Mouse (Mus musculus) midbrain, embryonic 14.5 days (tissue): ENCODE data around the gene Lenep. TPM values are rescaled to one million over a fixed set of nuclear protein-coding genes. Genes with fewer than 3 reads are reported as not detected.
A peak's percentile ranks its signal among the peaks of the same experiment; 100 is the strongest.

Experiments
- ATAC-seq: fragments of 200-750 bp; cut with Nextera tagmentation; 2 replicates; pipeline ENCODE4 v1.8.0; 2017; ENCODE audit warnings: moderate number of reproducible peaks, moderate library complexity; ENCODE audit not compliant: low FRiP score, low TSS enrichment
- DNase-seq: peaks from one replicate; pipeline ENCODE4 v3.0.0-alpha.2; 2015
- H3K27ac ChIP-seq: fragments of 300-500 bp; sonication (generic); replicated peaks from 2 replicates; pipeline ENCODE4 v1.5.1; 2014; ENCODE audit warnings: mild to moderate bottlenecking, low read depth, low read length, moderate library complexity
- H3K27me3 ChIP-seq: fragments of 300-500 bp; sonication (generic); 2 replicates; pipeline ENCODE4 v1.6.1; 2014; ENCODE audit warnings: low read length, control low read depth, mixed read lengths; ENCODE audit not compliant: control insufficient read depth, insufficient read depth
- H3K36me3 ChIP-seq: fragments of 300-500 bp; sonication (generic); 2 replicates; pipeline ENCODE4 v1.6.1; 2014; ENCODE audit warnings: low read length, control low read depth; ENCODE audit not compliant: control insufficient read depth, insufficient read depth
- H3K4me1 ChIP-seq: fragments of 300-500 bp; sonication (generic); 2 replicates; pipeline ENCODE4 v1.6.1; 2014; ENCODE audit warnings: mild to moderate bottlenecking, antibody characterized with exemption, low read length, control low read depth; ENCODE audit not compliant: control insufficient read depth, insufficient read depth
- H3K4me2 ChIP-seq: fragments of 300-500 bp; sonication (generic); 2 replicates; pipeline ENCODE4 v1.6.1; 2014; ENCODE audit warnings: mild to moderate bottlenecking, low read length, moderate library complexity
- H3K4me3 ChIP-seq: fragments of 300-500 bp; sonication (generic); replicated peaks from 2 replicates; pipeline ENCODE4 v1.5.1; 2014; ENCODE audit warnings: low read depth, low read length
- H3K9ac ChIP-seq: fragments of 300-500 bp; sonication (generic); replicated peaks from 2 replicates; pipeline ENCODE4 v1.6.1; 2014; ENCODE audit warnings: mild to moderate bottlenecking, low read length, moderate library complexity
- H3K9me3 ChIP-seq: fragments of 300-500 bp; sonication (generic); 2 replicates; pipeline ENCODE4 v1.6.1; 2016; ENCODE audit warnings: low read length, control low read depth, mixed read lengths; ENCODE audit not compliant: control insufficient read depth
- WGBS: fragments of 180-500 bp; shearing (Covaris S2); extraction: QIAGEN DNeasy Blood & Tissue Kit; methylation state at CpG from one replicate; pipeline ENCODE4 v1.1.7; 2014; 5-methylcytosine and 5-hydroxymethylcytosine counted together
- polyA plus RNA-seq: library from polyadenylated mRNA; unstranded; fragments of >200 nt; fragmentation: Nextera tagmentation; extraction: Ambion mirVana; gene quantifications from 2 replicates; pipeline ENCODE4 v1.2.1, GENCODE M21; 2014

Gene Lenep
- polyA plus RNA-seq, 1 experiment from 2014 or later: not detected

DNA sequence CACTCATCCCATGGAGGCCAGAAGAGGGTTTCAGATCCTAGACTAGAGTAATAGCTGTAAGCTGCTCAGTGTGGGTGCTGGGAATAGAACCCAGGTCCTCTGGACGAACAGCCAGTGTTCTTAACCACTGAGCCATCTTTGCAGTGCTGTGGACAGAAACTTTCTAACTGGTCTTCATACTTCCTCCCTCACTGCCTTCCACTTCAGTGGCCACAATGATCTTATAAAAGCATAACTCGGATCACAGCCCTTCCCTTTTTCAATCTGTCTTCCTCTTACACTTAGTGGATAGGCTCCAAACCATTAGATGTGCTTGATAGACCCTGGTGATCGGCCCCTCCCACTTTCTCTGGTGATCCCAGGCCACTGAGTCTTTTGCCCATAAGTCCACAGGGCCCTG is 42.4 kb downstream of the Lenep start:
- Histone ChIP-seq H3K9me3 (no peaks in the 10 kb centered on the region), H3K4me2 (no peak overlapping the region), H3K4me1 (no peaks in the 10 kb centered on the region), H3K27ac (no peak overlapping the region), H3K27me3 (no peaks in the 10 kb centered on the region), H3K4me3 (no peak overlapping the region), H3K9ac (no peak overlapping the region), H3K36me3 (no peaks in the 10 kb centered on the region)
- ATAC-seq (no peak), DNase-seq (no peak)
- 80% methylated on average over 3 of the region's 3 CpGs for WGBS

DNA sequence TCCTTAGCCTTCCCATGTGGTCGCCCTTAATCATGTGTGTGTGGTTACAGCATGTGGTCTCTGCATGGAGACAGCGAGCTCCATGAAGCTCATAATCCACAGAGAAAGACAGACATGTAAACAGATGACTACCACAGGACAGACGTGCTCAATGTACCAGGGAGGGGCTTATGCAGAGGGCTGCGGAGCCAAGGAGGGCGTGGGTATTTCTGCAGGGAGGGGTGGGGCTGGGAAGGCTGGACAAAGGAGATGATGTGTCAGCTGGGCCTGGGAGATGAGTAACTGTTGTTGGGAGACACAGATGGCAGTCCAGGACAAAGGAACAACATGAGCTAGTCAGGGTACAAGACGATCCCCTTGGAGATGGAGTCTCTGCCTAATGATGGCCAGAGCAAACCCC is 43.0 kb downstream of the Lenep start:
- Histone ChIP-seq H3K4me1 (no peaks in the 10 kb centered on the region), H3K9me3 (no peaks in the 10 kb centered on the region), H3K9ac (no peak overlapping the region), H3K4me3 (no peak overlapping the region), H3K27me3 (no peaks in the 10 kb centered on the region), H3K36me3 (no peaks in the 10 kb centered on the region), H3K4me2 (no peak overlapping the region), H3K27ac (no peak overlapping the region)
- ATAC-seq (no peak), DNase-seq (no peak)
- WGBS: 62% methylated on average over 6 of the region's 6 CpGs

DNA sequence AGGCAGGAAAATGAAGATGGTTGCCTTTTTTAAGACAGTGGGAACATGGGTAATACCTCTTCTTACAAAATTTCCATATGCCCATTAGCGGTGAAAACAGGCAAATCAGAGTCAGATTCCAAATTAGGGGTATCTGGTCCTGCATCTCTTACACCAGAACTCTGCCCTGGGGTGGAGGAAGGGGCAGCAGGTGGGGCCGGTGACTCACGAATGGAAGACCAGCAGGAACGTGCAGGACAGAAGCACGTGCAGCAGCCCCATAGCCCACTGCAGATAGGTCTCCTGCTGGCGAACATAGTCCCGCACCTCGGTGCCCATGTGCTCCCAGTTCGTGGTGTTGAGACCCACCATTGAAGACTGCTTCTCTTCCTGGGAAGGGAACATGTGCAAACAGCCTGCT is 46.6 kb downstream of the Lenep start:
- Histone ChIP-seq H3K27ac (no peak overlapping the region), H3K4me2 (no peak overlapping the region), H3K9me3 (no peaks in the 10 kb centered on the region), H3K27me3 (no peaks in the 10 kb centered on the region), H3K36me3 (no peaks in the 10 kb centered on the region), H3K4me1 (no peaks in the 10 kb centered on the region), H3K9ac (no peak overlapping the region), H3K4me3 (no peak overlapping the region)
- 76% methylated on average over 9 of the region's 9 CpGs for WGBS
- no peak for DNase-seq
- no peak for ATAC-seq

DNA sequence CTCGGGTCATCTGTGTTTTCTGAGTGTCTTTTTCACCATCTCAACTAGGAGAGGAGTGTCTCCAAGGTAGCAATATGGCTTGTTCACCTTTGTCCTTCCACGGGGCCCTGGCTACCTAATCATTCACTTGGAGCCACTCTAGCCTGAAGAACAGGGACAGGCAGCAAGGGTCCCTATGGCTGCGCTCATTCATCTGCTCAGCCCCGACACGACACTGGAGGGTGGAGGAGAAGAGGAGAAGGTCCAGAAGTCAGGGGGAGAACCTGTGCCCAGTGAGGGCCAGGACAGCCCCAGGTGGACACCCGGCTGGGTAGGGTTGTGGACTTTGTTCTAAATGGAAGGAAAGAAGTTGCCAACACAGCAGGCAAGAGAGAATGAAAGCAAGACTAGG is 47.1 kb downstream of the Lenep start:
- Histone ChIP-seq H3K4me1 (peaks cover 3% of the 10 kb centered on the region), H3K27me3 (no peaks in the 10 kb centered on the region), H3K36me3 (no peaks in the 10 kb centered on the region), H3K4me3 (no peak overlapping the region), H3K27ac (no peak overlapping the region), H3K4me2 (no peak overlapping the region), H3K9me3 (no peaks in the 10 kb centered on the region), H3K9ac (no peak overlapping the region)
- DNase-seq (no peak), ATAC-seq (no peak)
- 80% methylated on average over 6 of the region's 6 CpGs for WGBS

DNA sequence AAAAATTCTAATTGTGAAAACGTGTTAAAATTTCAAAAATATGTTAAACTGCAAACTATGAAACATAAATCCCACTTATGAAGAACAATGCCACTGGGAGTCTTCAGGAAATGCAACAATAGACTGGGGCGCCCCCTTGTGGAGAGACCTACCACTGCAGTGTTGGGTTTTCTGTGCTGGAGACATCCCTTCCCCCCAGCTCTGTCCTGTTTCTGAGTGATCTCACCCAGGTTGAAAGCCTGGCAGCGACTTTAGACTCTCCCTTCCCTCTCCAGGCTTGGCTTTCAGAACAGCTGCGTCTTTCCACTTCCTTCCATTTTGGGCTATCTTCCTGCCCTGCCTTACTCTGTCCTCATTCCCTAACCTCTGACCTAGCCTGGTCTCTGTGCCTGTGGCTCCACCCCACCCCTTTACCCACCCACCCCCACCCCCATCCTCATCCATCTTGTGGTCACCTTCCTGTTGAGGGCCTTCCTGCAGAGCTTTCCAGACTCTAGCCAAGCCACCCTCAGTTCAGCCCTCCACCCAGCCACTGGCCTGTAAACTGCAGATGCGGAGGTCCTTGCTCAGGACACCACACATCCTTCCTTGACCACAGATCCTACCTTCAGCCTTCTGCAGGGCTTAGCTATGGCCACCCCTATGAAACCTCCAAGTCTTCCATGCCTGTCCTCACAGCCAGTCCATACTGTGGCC is 47.6 kb downstream of the Lenep start:
- Histone ChIP-seq H3K27ac (no peak overlapping the region), H3K36me3 (no peaks in the 10 kb centered on the region), H3K4me3 (no peak overlapping the region), H3K27me3 (no peaks in the 10 kb centered on the region), H3K9me3 (no peaks in the 10 kb centered on the region), H3K4me2 (no peak overlapping the region), H3K4me1 (peaks cover 6% of the 10 kb centered on the region), H3K9ac (no peak overlapping the region)
- peak; percentile 85 for DNase-seq
- 23% methylated on average over 5 of the region's 5 CpGs for WGBS
- 0 out of 2 replicates have a peak, but pooled peaks have one; percentile 5 for ATAC-seq

DNA sequence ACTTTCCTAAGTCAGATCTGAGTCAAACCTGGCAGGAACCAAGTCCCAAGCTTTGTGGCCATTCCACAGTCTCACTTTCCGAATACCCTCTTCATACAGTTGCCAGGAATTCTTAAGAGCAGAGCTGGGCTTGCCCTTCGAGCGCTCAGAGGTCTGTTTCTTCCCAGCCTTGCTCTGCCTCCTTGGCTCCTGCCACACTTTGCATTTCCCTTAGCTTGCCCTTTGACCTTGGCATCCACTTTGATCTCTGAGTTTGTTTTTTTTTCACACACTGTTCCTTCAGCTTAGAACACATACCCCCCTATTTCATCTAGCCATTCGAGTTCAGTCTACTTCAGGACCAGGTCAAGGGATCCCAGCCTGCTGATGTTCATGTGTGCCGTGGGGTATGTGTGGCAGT is 51.3 kb downstream of the Lenep start:
- Histone ChIP-seq H3K27me3 (peaks cover 5% of the 10 kb centered on the region; the same call in 1 of the 2 replicates), H3K9ac (no peak overlapping the region), H3K4me2 (no peak overlapping the region), H3K9me3 (no peaks in the 10 kb centered on the region), H3K4me1 (peaks cover 20% of the 10 kb centered on the region), H3K4me3 (no peak overlapping the region), H3K27ac (no peak overlapping the region), H3K36me3 (no peaks in the 10 kb centered on the region)
- 79% methylated on average over 5 of the region's 5 CpGs for WGBS
- ATAC-seq: no peak
- DNase-seq: no peak

Other genes with a start within 250 kb of the Lenep start
- gene Hcn3, start 242.6 kb downstream of the Lenep start, polyA plus RNA-seq: 23.6 and 30.7 TPM in 2 replicates
- gene Clk2, start 238.0 kb downstream of the Lenep start, polyA plus RNA-seq: 22.0 and 24.6 TPM in 2 replicates
- 104 and 123 TPM in 2 replicates for gene Scamp3, start 225.3 kb downstream of the Lenep start, polyA plus RNA-seq
- gene Fam189b, start 219.7 kb downstream of the Lenep start, polyA plus RNA-seq: 25.0 and 25.3 TPM in 2 replicates
- 42.0 and 47.8 TPM in 2 replicates for gene Gba, start 199.9 kb downstream of the Lenep start, polyA plus RNA-seq
- gene Thbs3, start 187.6 kb downstream of the Lenep start, polyA plus RNA-seq: 46.0 and 47.6 TPM in 2 replicates
- 144 and 151 TPM in 2 replicates for gene Mtx1, start 175.7 kb downstream of the Lenep start, polyA plus RNA-seq
- 2.1 and 2.4 TPM in 2 replicates for gene Muc1, start 173.7 kb downstream of the Lenep start, polyA plus RNA-seq
- gene Krtcap2, start 156.8 kb downstream of the Lenep start, polyA plus RNA-seq: 199 and 237 TPM in 2 replicates
- 63.4 and 71.8 TPM in 2 replicates for gene Trim46, start 156.5 kb downstream of the Lenep start, polyA plus RNA-seq
- gene Dpm3, start 143.4 kb downstream of the Lenep start, polyA plus RNA-seq: 71.6 and 84.1 TPM in 2 replicates
- gene Slc50a1, start 132.2 kb downstream of the Lenep start, polyA plus RNA-seq: 35.3 and 38.1 TPM in 2 replicates
- gene Efna1, start 121.7 kb downstream of the Lenep start, polyA plus RNA-seq: 5.2 and 8.7 TPM in 2 replicates
- 31.1 and 43.4 TPM in 2 replicates for gene Efna3, start 79.8 kb downstream of the Lenep start, polyA plus RNA-seq
- gene Efna4, start 64.8 kb downstream of the Lenep start, polyA plus RNA-seq: 5.6 and 5.9 TPM in 2 replicates
- 32.2 and 36.2 TPM in 2 replicates for gene Adam15, start 52.8 kb downstream of the Lenep start, polyA plus RNA-seq
- 0.14 and 0.36 TPM in 2 replicates for gene Dcst2, start 40.8 kb downstream of the Lenep start, polyA plus RNA-seq
- 0.54 and 0.55 TPM in 2 replicates for gene Dcst1, start 37.5 kb downstream of the Lenep start, polyA plus RNA-seq
- 0.42 and 0.47 TPM in 2 replicates for gene Zbtb7b, start 8.0 kb downstream of the Lenep start, polyA plus RNA-seq
- gene Flad1, start 9.1 kb upstream of the Lenep start, polyA plus RNA-seq: 34.8 and 34.9 TPM in 2 replicates
- gene Cks1b, start 15.6 kb upstream of the Lenep start, polyA plus RNA-seq: 103 and 115 TPM in 2 replicates
- 5.9 and 10.2 TPM in 2 replicates for gene Shc1, start 15.7 kb upstream of the Lenep start, polyA plus RNA-seq
- 43.4 and 50.6 TPM in 2 replicates for gene Pygo2, start 27.4 kb upstream of the Lenep start, polyA plus RNA-seq
- gene Pbxip1, start 33.9 kb upstream of the Lenep start, polyA plus RNA-seq: 7.6 and 9.7 TPM in 2 replicates
- 106 and 132 TPM in 2 replicates for gene Pmvk, start 51.7 kb upstream of the Lenep start, polyA plus RNA-seq
- 5.3 and 6.4 TPM in 2 replicates for gene Kcnn3, start 117.4 kb upstream of the Lenep start, polyA plus RNA-seq